Mouse (Mus musculus): ENCODE measurements around the gene Jup.

The Jup gene

GRCm38 (mm10) chr11:100397600-100398389 is at the start of gene Jup:
Jup (minus strand) TSS chr11:100397763.
- DNase-seq (ENCODE audit: low spot score): peak; percentile 100

DNA sequence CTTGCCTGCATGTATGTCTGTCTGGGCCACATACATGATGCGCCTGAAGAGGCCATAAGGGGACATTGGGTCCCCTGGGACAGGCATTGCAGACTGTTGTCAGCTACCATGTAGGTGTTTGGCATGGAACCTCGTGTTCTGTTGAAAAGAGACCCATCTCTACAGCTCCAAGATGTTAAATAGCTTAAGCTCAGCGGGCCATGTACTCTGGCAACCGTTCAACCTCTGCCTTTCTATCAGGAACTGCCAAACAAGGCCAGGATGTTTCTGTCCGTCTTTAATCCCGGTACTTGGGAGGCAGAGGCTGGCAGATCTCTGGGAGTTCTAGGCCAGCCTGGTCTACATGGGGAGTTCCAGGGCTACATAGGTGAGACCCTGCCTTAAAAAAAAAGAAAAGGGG is 45.1 kb upstream of the Jup start:
- DNase-seq (ENCODE audit: low spot score): no peak

DNA sequence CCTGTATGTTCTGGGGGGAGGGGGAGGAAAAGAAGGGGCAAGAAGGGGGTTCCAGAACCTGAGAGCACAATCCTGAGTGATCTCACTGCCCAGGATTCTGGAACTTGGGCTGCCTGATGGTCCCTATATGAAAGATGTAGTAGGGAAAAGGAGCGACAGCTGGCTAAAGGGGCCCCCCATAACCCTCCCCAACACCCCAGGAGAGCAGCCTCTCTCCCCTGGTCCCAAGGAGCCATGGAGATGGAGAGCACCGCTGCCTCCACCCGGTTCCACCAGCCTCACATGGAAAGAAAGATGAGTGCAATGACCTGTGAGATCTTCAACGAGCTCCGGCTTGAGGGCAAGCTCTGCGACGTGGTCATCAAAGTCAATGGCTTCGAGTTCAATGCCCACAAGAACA is 44.2 kb upstream of the Jup start, which contains the start of the genes Nt5c3b and Klhl10:
Gene Nt5c3b, minus strand, starts transcription at position 12 of the 400 bp plus-strand sequence.
Gene Klhl10, plus strand, starts transcription at position 121 of the 400 bp plus-strand sequence.
- DNase-seq (ENCODE audit: low spot score): no peak

DNA sequence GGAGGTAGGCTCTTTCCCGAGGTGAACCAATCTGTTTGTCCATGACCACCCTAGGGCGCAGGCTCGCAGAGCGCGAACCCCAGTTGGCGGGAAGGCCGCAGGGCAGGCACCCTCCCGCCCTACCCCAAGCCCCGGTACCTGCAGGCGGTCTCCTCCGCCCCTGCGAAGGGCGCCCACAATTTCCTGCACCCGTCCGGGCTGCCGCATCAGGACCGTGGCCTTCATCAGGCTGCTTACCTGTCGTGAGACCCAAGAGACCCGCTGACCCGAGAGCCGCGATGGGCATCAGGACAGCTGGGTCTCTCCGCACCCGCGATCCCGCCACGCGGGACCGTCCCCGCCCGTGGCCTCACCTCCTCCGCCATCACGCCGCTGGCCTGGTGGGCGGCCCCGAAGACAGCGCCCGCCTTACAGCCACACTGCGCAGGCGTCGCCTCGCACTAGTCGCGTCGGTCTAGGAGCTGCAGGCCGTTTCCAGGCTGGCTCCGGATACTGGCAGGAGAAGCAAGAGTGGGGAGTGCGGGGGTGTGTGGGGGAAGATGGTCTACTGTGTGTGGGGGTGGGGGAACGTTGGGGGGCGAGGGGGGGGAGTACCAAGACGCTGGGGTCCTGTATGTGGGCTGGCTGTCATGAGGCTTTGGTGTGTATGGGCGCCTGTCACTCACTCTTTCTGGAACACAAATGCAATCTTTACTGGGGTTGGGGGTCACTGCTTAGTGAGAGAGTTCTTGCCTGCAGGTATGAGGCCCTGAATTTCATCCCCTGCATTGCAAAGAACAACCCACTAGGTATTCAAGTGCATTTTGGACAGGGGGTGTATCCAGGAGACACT is 43.3 kb upstream of the Jup start:
- DNase-seq (ENCODE audit: low spot score): peak; percentile 84

GRCm38 (mm10) chr11:100437901-100438300 is 40.3 kb upstream of the Jup start:
- DNase-seq (ENCODE audit: low spot score): no peak

DNA sequence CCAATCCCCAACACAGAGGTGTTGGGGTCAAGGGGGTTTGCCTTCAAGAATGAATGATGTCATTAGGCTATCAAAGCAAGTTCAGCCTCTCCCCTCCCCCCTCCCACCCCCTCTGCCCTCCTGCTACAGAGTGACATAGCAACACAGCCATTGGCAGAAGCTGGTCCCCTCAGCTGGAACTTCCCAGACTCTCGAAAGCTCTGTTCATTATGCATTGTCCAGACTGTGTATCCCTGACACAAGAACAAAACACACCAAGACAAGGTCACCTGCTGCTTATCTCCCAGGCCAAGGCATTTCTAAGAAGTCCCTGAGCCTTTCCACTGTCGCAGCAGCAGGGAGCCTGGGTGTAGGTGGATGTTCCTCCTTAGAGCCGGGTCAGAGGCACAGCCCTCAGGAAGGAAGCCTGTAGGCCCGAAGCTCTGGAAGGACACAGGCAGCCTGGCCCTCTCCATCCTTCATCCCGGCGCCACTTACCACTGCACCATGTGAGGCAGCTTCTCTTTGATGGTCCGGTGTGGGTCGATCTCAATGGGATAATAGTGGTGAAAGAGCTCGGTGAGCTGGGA is 38.2 kb upstream of the Jup start:
- no peak for DNase-seq (ENCODE audit: low spot score)

DNA sequence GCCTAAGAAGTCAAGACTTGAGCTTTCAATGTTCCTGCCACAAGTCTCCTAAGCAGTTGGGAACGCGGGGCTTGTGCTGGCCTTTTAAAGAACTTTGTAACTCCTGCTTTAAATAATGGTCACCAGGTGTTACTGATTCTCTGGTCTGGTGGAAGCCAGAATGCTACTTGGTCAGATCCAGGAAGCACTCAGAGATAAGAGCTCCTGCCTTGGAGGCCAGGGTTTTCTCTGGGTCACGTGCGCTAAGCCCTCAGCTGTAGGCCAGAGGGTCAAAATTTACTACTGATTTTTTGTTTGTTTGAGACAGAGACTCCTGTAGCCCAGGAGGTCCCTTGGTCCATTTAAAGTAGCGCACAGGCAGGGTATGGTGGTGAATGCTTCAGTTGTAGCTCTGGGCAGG is 34.4 kb upstream of the Jup start:
- DNase-seq (ENCODE audit: low spot score): no peak

DNA sequence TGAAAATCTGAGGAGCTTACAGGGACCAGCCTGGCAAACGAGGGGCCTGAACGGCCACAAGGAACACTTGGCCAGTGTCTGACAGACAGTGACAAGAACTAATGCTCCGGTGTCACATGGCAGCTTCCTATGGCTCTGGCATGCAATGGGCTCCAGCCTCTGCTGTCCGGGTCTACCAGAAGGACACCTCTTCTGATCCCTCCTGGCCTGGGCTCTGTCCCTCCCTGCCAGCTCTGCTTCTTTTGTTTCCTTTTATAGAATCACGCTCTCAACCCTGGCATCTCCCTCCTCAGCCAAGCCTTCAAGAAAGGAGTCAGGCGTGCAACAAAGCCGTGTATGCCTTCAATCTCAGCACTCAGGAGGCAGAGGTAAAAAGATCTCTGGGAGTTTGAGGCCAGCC is 32.5 kb upstream of the Jup start:
- no peak for DNase-seq (ENCODE audit: low spot score)

DNA sequence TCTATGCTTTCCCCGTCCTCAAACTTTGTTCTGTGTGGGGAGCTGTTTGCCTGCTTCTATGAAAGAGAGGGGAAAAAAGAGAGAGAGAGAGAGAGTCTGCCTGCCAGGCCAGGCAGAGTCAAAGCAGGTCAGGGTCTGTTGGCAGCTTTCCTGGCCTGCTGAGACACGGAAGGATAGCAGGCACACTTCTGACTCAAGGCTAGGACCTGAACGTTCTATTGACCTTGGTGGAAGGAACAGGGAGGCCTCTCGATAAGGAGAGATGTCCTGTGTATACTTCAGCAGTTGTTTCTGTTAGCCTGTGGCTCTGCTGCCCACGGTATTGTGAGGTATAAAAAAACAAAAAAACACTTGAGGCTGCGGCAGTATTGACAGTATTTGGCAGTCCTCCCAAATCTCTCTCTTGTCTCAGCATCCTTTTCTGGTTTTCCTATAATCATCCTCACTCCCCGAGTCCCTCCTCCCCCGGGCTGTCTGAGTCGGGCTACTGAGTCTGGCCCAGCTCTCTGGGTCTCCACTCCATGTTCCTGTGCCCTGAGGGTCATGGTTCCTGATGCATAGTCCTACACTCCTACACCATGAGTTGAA is 31.1 kb upstream of the Jup start:
- no peak for DNase-seq (ENCODE audit: low spot score)

DNA sequence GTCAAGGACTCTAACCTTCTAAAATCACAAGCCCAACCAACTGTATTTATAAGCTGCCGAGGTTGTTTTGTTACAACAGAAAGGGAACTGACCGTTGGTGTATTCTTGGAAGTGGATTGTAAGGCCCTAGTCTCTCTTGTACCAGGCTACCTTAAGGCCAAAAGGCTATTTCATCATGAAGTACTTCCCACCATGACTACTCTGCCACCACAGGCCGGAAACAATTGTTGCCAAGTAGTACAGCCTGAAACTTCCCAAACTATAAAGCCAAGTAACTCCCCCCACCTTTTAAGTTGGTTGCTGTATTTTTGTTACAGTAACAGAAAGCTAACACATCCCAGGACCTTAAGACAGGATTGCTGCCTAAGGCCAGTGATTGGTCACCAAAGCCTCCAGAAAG is 29.3 kb upstream of the Jup start:
- DNase-seq (ENCODE audit: low spot score): no peak

DNA sequence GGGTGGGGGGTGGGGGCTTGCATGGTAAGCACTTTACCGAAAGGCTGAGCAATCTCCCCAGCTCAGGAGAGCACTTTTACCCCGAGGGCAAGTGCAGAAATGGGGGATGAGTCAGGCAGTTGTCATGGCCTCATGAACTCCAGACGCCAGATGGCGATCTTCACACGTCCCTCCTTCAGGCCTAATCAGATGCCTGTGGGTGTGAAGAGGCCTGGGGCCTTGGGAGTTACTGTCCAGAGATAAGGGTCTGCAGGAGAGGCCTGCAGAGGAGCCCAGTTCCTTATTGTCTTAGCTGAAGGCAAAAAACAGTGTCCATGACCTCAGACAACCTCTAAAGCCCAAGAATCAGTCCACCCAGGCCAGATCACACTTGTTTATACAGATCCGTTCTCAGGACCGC is 28.3 kb upstream of the Jup start:
- peak; percentile 84 for DNase-seq (ENCODE audit: low spot score)

DNA sequence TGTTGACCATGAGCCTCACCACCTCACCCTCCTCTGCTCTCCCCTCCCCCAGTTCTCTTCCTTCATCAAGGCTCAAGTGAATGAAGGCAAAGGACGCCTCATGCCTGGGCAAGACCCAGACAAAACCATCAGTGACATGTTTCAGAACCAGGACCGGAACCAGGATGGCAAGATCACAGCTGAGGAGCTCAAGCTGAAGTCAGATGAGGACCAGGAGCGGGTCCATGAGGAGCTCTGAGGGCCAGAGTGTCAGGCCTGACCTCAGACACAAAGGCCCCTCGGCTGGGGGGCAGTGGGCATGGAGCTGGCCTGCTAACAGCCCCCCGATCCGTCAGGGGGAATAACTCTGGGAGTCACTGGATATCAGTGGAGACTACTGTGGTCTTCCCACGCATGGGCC is 26.3 kb upstream of the Jup start:
- no peak for DNase-seq (ENCODE audit: low spot score)

DNA sequence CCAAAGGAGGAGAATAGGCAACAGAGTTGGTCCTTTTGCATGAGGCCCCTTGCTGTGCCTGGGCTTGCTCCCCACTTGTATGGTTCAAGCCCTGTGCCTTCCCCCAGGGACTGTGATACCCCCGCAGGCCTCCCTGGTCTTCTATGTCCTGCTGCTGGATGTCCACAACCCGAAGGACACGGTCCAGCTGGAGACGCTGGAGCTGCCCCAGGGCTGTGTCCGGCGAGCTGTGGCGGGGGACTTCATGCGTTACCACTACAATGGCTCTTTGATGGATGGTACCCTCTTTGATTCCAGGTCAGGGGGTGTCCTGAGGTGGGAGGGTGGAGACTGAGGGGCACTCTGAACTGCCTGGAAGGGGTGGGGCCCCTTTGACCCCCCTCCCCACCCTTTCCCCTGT is 24.0 kb upstream of the Jup start:
- DNase-seq (ENCODE audit: low spot score): no peak

- no peak for DNase-seq (ENCODE audit: low spot score)
Measured at GRCm38 (mm10) chr11:100414914-100415822, 17.6 kb upstream of the Jup start, which contains the start of gene Fkbp10. Fkbp10 (plus strand) TSS chr11:100415697.

DNA sequence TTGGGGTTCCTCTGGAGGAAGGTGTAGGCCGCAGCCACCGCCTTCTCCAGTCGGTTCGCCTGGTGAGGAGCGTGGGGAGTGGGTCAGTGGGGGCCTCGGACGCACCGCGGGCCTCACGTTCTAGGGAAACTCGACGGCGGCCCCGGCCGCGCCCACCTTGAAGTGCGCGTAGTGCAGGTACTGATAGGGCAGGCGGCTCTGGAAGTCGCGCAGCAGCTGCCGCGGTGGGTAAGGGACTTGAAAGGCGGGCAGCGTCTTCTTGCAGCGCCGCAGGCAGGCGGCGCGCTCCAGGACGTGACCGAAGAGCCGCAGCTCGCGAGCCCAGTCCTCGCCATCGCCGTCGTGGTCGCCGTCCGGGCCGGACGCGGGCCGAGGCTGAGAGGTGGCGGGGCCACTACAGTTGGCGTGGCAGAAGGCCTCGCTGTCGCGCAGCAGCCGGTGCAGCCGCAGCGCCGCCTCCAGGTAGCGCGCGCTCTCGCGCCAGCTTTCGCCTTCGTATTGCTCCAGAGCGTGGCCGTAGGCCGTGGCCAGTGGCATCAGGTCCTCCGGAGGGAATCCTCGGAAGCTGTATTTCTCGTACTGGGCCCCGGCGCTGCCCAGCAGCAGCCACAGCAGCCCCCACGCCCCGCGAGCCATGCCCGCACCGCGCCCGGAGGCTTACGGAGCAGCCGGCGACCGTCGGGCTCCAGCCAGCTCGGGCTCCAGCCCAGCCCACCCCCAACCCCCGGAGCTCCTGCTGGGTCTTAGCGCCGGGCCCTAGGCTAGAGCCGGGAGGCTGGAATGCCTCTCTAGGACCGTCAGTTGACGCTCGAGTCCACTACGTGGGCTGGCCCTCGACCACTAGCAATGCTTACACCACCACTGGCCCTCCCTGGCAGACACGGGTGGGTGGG is 16.7 kb upstream of the Jup start, which contains the start of gene P3h4:
Gene P3h4, minus strand, starts transcription at position 816 of the 893 bp plus-strand sequence.
- peak; percentile 78 for DNase-seq (ENCODE audit: low spot score)

DNA sequence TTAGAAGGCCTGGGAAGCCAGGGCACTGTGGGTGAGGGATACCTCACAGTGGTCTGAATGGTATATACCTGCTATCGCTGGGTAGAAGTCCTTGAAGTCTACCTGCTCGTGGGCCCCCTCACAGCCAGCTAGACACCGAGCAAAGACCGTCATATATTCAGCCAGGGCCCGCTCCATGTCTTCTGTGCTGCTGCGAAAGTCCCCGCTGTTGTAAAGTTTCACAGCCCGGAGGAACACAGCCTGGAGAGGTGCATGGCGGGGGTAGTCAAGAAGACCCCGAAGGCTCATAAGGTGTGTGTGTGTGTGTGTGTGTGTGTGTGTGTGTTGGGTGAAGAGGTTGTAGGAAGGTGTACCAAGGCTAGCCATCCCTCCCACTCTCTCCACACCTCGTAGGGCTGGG is 16.0 kb upstream of the Jup start:
- DNase-seq (ENCODE audit: low spot score): no peak

GRCm38 (mm10) chr11:100411736-100412135 is 14.2 kb upstream of the Jup start:
- DNase-seq (ENCODE audit: low spot score): no peak

DNA sequence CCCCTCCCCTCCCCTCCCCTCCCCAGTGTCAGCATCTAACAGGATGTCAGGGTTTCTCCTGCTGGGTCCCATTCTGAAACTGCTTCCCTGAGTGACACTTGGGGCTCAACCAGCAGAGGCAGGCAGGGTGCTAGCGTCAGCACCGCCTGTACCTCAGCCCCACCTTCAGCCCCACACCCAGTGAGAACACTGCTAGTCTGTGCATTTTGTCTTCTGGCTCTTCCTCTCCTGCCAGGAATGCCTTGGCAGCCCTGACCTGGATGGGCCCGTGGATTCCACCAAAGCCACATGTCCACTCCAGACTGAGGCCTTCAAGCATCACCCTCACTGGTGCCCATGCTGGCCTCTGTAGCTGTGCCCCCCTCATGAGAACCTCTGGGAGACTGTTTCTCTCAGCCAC is 12.1 kb upstream of the Jup start:
- DNase-seq (ENCODE audit: low spot score): no peak

- DNase-seq (ENCODE audit: low spot score): no peak
Measured at GRCm38 (mm10) chr11:100408835-100409462, 11.4 kb upstream of the Jup start.
